Mouse (Mus musculus): Measurements from ENCODE around the gene Rgs21.

Gene Rgs21

GRCm38 (mm10) chr1:144567567-144567966 lies at the start of gene Rgs21:
Gene Rgs21 (minus strand): TSS chr1:144567667.
- in situ Hi-C loops (cut with MboI, MseI) = no loop called here

- in situ Hi-C loops (cut with MboI, MseI) = no loop called here
Observed at GRCm38 (mm10) chr1:144604071-144604470, 36.6 kb upstream of the Rgs21 start.

GRCm38 (mm10) chr1:144602987-144603386 lies 35.5 kb upstream of the Rgs21 start:
- in situ Hi-C loops (cut with MboI, MseI) = no loop called here

DNA sequence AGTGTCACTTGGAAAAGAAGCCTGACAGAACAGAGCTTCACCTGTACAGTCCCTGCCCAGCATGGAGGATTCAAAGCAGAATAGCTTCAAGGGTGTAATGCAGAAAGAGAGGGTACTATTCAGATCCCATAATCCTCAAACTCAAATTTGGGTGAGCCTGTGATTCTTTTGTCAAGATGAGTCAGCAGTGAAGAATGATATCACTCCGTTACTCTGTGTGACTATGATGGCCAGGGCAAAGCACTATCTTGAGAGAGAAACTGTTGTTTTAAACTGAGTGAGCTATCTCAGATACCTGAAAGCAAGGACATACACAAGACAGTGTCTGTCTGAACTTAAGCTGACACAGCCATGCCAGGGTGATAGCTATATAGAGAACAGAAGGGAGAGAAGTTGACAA lies 11.9 kb upstream of the Rgs21 start:
- in situ Hi-C loops (cut with MboI, MseI) = no loop called here

- in situ Hi-C loops (cut with MboI, MseI) = no loop called here
Observed at GRCm38 (mm10) chr1:144572972-144573371, 5.5 kb upstream of the Rgs21 start.

- in situ Hi-C loops (cut with MboI, MseI) = no loop called here
Observed at GRCm38 (mm10) chr1:144569905-144570304, 2.4 kb upstream of the Rgs21 start.

GRCm38 (mm10) chr1:144545142-144545541 lies 22.3 kb downstream of the Rgs21 start:
- in situ Hi-C loops (cut with MboI, MseI) = no loop called here

DNA sequence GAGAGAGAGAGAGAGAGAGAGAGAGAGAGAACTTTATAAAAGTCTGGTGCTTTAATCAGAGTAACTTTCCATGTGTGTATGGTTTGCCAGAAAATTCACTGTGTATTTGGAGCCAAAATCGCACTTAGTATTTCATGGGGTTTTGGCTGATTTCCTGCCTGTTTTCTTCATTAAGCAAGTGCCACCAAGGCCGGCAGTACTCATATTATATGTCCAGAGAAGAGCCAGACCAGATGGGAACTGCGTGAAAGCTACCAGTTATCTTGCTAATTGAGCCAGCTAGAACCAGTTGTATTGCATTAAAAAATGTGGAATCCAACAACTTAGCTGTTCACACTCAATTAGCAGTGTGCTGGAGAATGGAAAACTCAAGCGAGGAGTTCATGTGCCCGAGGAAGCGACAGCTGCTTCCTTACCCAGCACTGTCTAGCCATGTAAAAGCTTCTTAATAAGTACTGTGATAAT lies 22.9 kb downstream of the Rgs21 start:
- in situ Hi-C loops (cut with MboI, MseI) = no loop called here

DNA sequence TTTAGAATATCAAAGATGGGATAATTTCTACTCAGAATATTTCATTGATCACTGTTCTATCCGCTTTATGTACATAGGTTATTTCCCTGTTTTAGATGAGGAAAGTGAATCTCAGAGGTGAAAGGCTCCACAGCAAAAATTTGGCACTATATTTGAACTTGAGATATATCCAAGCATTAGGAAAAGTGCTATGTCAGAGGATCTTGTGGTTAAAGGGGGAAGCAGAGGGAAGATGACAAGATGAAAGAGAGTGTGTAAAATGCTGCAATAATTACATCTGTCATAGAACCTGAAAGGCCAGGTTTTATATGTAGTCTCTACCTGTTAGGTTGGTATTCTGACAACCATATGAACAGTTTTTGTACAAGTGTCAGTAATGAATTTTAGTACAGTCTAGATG lies 35.7 kb downstream of the Rgs21 start:
- in situ Hi-C loops (cut with MboI, MseI) = no loop called here

DNA sequence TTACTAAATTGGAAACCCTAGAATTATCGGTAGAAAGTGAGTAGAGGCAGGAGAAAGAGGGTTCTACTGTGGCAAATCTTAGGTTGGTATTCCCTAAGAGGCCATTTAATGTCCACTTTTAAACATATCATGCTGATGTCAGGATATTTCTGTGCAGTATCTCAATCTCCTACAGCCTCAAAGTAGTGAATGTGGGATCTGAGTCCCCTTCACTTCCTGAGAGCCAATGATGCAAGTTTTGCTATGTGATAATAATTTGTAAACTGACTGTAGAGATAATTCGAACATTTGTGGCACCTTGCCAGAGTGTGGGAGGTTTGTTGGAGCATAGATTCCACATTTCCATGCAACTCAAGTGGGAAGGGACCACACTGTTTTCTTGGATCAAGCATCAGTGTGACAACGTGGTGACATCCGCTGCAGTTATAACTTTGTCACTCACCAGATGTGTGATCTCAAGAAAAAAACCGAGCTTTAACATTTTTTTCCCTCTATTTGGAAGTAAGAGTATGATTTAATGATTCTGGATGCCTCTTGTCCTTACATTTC lies 49.5 kb downstream of the Rgs21 start:
- in situ Hi-C loops (cut with MboI, MseI) = no loop called here

DNA sequence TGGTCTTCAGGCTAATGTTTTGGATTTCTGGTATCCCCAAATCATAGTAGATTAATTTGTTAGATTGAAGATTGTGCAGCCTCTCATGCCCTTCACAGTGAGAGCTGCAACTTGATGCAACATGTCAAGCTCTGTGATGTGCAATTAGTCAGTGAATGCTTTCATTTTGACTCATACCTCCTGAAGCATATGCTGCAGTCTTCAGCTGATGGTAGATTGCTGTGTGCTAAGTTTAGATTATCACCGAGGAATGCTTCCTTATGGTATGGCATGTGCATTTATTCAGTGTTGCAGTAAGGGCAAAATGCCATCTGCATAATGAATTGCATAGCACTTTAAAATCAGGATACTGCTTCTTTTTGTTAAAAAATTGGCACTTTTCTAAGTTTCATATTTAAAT lies 65.2 kb downstream of the Rgs21 start:
- in situ Hi-C loops (cut with MboI, MseI) = no loop called here

- in situ Hi-C loops (cut with MboI, MseI) = no loop called here
Observed at GRCm38 (mm10) chr1:144500423-144500822, 67.0 kb downstream of the Rgs21 start.

DNA sequence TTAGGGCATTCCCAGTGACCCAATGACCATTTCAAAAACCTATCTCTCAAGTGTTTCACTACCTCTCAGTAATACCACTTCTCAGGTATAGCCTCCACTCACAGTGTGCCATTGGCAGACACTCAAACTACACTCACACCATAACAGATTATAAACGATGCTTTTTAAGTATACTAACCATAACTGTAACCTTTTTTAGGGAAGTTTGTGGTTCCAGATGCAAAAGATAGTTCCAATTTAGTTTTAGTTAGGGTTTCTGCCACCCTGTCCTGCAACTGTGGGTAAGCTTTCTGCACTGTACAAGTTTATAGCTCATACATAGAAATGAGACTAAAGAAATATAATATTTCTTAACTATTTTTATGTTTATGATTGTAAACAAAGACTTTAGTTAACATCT lies 67.7 kb downstream of the Rgs21 start:
- in situ Hi-C loops (cut with MboI, MseI) = no loop called here

DNA sequence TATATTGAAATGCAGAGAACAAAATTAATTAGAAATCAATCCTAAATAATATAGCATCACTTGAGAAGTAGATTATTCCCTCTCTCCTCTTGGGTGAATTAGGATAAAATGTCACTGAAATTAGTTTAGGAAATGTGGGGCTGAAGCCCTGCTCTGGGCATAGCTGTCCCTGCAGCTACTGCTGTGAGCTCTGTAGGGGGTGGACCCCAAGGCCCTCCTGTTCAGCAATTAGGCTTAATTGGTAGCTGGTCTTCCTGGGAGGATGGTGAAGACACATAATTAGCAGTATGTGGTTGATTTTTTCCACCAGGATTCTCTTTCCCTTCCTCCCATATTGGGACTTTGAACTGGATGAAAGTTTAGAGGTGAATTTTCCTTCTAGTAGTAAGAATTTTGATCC lies 68.7 kb downstream of the Rgs21 start:
- in situ Hi-C loops (cut with MboI, MseI) = no loop called here

DNA sequence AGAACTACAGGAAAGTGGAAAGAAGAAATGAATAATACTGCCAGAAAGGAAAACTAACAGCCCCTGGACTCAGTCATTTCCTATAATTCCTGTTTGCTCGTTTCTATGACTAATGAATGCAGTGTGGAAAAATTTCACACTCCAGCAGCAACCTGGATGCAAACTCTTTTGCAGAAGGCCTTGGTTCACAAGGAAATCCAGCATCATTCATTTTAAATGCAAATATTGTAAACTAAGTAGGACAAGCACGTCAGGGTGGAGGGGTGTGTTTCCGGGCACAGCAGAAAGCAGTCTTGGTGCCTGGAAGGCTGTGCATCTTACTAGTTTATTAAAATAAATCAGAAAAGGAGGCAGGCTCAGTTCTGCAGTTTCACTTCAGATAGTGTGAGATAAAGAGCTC lies 69.4 kb downstream of the Rgs21 start:
- in situ Hi-C loops (cut with MboI, MseI) = no loop called here

DNA sequence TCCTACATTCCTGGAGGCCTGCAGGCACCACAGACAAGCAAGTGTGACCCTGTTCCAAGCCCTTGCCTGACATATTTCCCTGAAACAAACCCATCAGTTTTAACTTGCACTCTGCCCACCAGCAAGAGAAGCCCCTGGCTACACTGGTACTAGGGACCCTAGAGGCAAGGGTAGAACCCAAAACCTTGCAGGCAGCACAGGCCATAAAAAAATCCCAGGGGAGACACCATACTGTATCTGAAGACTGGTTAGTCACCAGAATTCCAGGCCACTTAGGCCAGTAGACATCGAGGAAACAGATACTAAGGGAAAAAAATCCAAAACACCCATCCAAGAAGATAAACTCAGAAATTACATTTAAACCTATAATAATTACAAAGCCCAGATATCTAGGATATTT lies 74.1 kb downstream of the Rgs21 start:
- in situ Hi-C loops (cut with MboI, MseI) = no loop called here

DNA sequence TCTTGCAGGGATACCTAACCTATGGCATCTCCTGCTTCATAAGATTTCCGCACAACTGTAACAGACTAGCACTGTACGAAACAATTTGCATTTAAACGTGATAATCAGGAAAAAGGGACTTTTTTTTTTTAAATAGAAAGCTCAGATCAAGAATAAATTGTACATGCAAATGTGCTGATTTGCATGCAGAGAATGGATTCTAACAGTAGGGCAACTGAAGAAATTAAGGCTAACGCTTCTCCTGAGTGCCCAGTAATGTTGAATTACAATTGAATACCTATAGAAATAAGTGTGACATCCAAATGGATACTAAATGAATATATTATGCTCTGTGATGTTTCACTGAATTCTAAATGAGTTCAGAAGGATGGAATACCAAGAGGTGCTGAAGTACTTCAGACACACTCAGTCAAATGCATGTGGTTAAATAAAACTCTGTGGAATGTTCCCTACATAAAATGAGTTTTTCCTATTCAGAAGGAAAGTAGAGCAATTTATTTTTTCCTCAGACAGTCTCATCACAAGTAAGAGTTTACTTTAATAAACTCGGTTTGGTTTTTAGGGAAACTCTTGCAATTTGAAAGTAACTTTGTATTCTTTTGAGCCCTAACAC lies 79.1 kb downstream of the Rgs21 start:
- in situ Hi-C loops (cut with MboI, MseI) = no loop called here
